Mouse (Mus musculus): ENCODE measurements around the gene Cul4a. TPM values are rescaled to one million over a fixed set of nuclear protein-coding genes. Genes with fewer than 3 reads are reported as not detected.

The Cul4a gene
- polyA plus RNA-seq, 1 experiment from 2014 or later, result 76.6 TPM

GRCm38 (mm10) chr8:13162098-13162497 lies 56.7 kb downstream of the Cul4a start:
- Histone ChIP-seq H3K27me3 (ENCODE audit: control insufficient read depth, insufficient read depth, low read length) (no peaks in the 10 kb centered on the region), H3K36me3 (ENCODE audit: control insufficient read depth, insufficient read depth, low read length) (peaks cover 9% of the 10 kb centered on the region), H3K27ac (replicated peaks; ENCODE audit: low read depth, low read length) (no peak overlapping the region), H3K9me3 (ENCODE audit: control insufficient read depth, low read length) (no peaks in the 10 kb centered on the region), H3K4me2 (ENCODE audit: low read length) (no peak overlapping the region), H3K9ac (replicated peaks; ENCODE audit: low read length) (no peak overlapping the region), H3K4me3 (replicated peaks; ENCODE audit: low read depth, low read length) (no peak overlapping the region), H3K4me1 (ENCODE audit: control insufficient read depth, insufficient read depth, low read length) (peaks cover 11% of the 10 kb centered on the region; the same call in 1 of the 2 replicates)
- 78% methylated on average over 6 of the region's 6 CpGs for WGBS
- ATAC-seq (ENCODE audit: low FRiP score, low TSS enrichment), result no peak
- DNase-seq, result no peak

GRCm38 (mm10) chr8:13163563-13163962 lies 58.1 kb downstream of the Cul4a start:
- Histone ChIP-seq H3K4me1 (ENCODE audit: control insufficient read depth, insufficient read depth, low read length) (peaks cover 11% of the 10 kb centered on the region; the same call in 1 of the 2 replicates), H3K27ac (replicated peaks; ENCODE audit: low read depth, low read length) (no peak overlapping the region), H3K27me3 (ENCODE audit: control insufficient read depth, insufficient read depth, low read length) (no peaks in the 10 kb centered on the region), H3K9ac (replicated peaks; ENCODE audit: low read length) (no peak overlapping the region), H3K9me3 (ENCODE audit: control insufficient read depth, low read length) (no peaks in the 10 kb centered on the region), H3K4me2 (ENCODE audit: low read length) (no peak overlapping the region), H3K4me3 (replicated peaks; ENCODE audit: low read depth, low read length) (no peak overlapping the region), H3K36me3 (ENCODE audit: control insufficient read depth, insufficient read depth, low read length) (peaks cover 23% of the 10 kb centered on the region)
- no peak for DNase-seq
- no peak for ATAC-seq (ENCODE audit: low FRiP score, low TSS enrichment)
- WGBS, result 87% methylated on average over 1 of the region's 1 CpGs

GRCm38 (mm10) chr8:13164361-13164760 lies 58.9 kb downstream of the Cul4a start:
- Histone ChIP-seq H3K27me3 (ENCODE audit: control insufficient read depth, insufficient read depth, low read length) (no peaks in the 10 kb centered on the region), H3K4me2 (ENCODE audit: low read length) (no peak overlapping the region), H3K9me3 (ENCODE audit: control insufficient read depth, low read length) (no peaks in the 10 kb centered on the region), H3K9ac (replicated peaks; ENCODE audit: low read length) (no peak overlapping the region), H3K27ac (replicated peaks; ENCODE audit: low read depth, low read length) (no peak overlapping the region), H3K36me3 (ENCODE audit: control insufficient read depth, insufficient read depth, low read length) (peaks cover 31% of the 10 kb centered on the region), H3K4me3 (replicated peaks; ENCODE audit: low read depth, low read length) (no peak overlapping the region), H3K4me1 (ENCODE audit: control insufficient read depth, insufficient read depth, low read length) (peaks cover 11% of the 10 kb centered on the region; the same call in 1 of the 2 replicates)
- ATAC-seq (ENCODE audit: low FRiP score, low TSS enrichment), result no peak
- WGBS, result 96% methylated on average over 5 of the region's 5 CpGs
- no peak for DNase-seq

- peaks cover 91% of the 10 kb centered on the region for H3K36me3 ChIP-seq (ENCODE audit: control insufficient read depth, insufficient read depth, low read length)
- no peak overlapping the region for H3K27ac ChIP-seq (replicated peaks; ENCODE audit: low read depth, low read length)
- ATAC-seq (ENCODE audit: low FRiP score, low TSS enrichment) (no peak), DNase-seq (no peak)
- H3K27me3 ChIP-seq (ENCODE audit: control insufficient read depth, insufficient read depth, low read length), result no peaks in the 10 kb centered on the region
- WGBS, result 80% methylated on average over 1 of the region's 1 CpGs
- H3K4me2 ChIP-seq (ENCODE audit: low read length), result no peak overlapping the region
- no peak overlapping the region for H3K9ac ChIP-seq (replicated peaks; ENCODE audit: low read length)
- H3K4me1 ChIP-seq (ENCODE audit: control insufficient read depth, insufficient read depth, low read length), result no peaks in the 10 kb centered on the region
- H3K9me3 ChIP-seq (ENCODE audit: control insufficient read depth, low read length), result no peaks in the 10 kb centered on the region
- no peak overlapping the region for H3K4me3 ChIP-seq (replicated peaks; ENCODE audit: low read depth, low read length)
These were observed 65.1 kb downstream of the Cul4a start for GRCm38 (mm10) chr8:13170510-13170909.

GRCm38 (mm10) chr8:13174305-13174704 lies 68.9 kb downstream of the Cul4a start:
- Histone ChIP-seq H3K9me3 (ENCODE audit: control insufficient read depth, low read length) (no peaks in the 10 kb centered on the region), H3K4me3 (replicated peaks; ENCODE audit: low read depth, low read length) (no peak overlapping the region), H3K27ac (replicated peaks; ENCODE audit: low read depth, low read length) (no peak overlapping the region), H3K36me3 (ENCODE audit: control insufficient read depth, insufficient read depth, low read length) (peaks cover 91% of the 10 kb centered on the region), H3K27me3 (ENCODE audit: control insufficient read depth, insufficient read depth, low read length) (no peaks in the 10 kb centered on the region), H3K9ac (replicated peaks; ENCODE audit: low read length) (no peak overlapping the region), H3K4me1 (ENCODE audit: control insufficient read depth, insufficient read depth, low read length) (no peaks in the 10 kb centered on the region), H3K4me2 (ENCODE audit: low read length) (no peak overlapping the region)
- ATAC-seq (ENCODE audit: low FRiP score, low TSS enrichment) (no peak), DNase-seq (no peak)
- WGBS, result 90% methylated on average over 4 of the region's 4 CpGs

- ATAC-seq (ENCODE audit: low FRiP score, low TSS enrichment), result no peak
- Histone ChIP-seq H3K4me1 (ENCODE audit: control insufficient read depth, insufficient read depth, low read length) (no peaks in the 10 kb centered on the region), H3K4me3 (replicated peaks; ENCODE audit: low read depth, low read length) (no peak overlapping the region), H3K9me3 (ENCODE audit: control insufficient read depth, low read length) (no peaks in the 10 kb centered on the region), H3K36me3 (ENCODE audit: control insufficient read depth, insufficient read depth, low read length) (peaks cover 86% of the 10 kb centered on the region), H3K27me3 (ENCODE audit: control insufficient read depth, insufficient read depth, low read length) (no peaks in the 10 kb centered on the region), H3K9ac (replicated peaks; ENCODE audit: low read length) (no peak overlapping the region), H3K4me2 (ENCODE audit: low read length) (no peak overlapping the region), H3K27ac (replicated peaks; ENCODE audit: low read depth, low read length) (no peak overlapping the region)
- DNase-seq, result no peak
- WGBS, result 91% methylated on average over 4 of the region's 4 CpGs
These were observed 69.4 kb downstream of the Cul4a start for GRCm38 (mm10) chr8:13174811-13175210.

- WGBS, result 93% methylated on average over 1 of the region's 1 CpGs
- no peak overlapping the region for H3K4me2 ChIP-seq (ENCODE audit: low read length)
- H3K27ac ChIP-seq (replicated peaks; ENCODE audit: low read depth, low read length), result no peak overlapping the region
- ATAC-seq (ENCODE audit: low FRiP score, low TSS enrichment) (no peak), DNase-seq (no peak)
- H3K27me3 ChIP-seq (ENCODE audit: control insufficient read depth, insufficient read depth, low read length), result no peaks in the 10 kb centered on the region
- H3K9me3 ChIP-seq (ENCODE audit: control insufficient read depth, low read length), result no peaks in the 10 kb centered on the region
- H3K9ac ChIP-seq (replicated peaks; ENCODE audit: low read length), result no peak overlapping the region
- no peaks in the 10 kb centered on the region for H3K4me1 ChIP-seq (ENCODE audit: control insufficient read depth, insufficient read depth, low read length)
- no peak overlapping the region for H3K4me3 ChIP-seq (replicated peaks; ENCODE audit: low read depth, low read length)
- H3K36me3 ChIP-seq (ENCODE audit: control insufficient read depth, insufficient read depth, low read length), result peaks cover 77% of the 10 kb centered on the region
These were observed 70.2 kb downstream of the Cul4a start for GRCm38 (mm10) chr8:13175650-13176049.

- H3K36me3 ChIP-seq (ENCODE audit: control insufficient read depth, insufficient read depth, low read length), result peaks cover 62% of the 10 kb centered on the region
- no peak for ATAC-seq (ENCODE audit: low FRiP score, low TSS enrichment)
These were observed 71.9 kb downstream of the Cul4a start for GRCm38 (mm10) chr8:13177173-13177852.

GRCm38 (mm10) chr8:13178137-13178536 lies 72.7 kb downstream of the Cul4a start:
- ATAC-seq (ENCODE audit: low FRiP score, low TSS enrichment), result no peak
- DNase-seq, result no peak
- 96% methylated on average over 5 of the region's 5 CpGs for WGBS
- Histone ChIP-seq H3K4me3 (replicated peaks; ENCODE audit: low read depth, low read length) (no peak overlapping the region), H3K9ac (replicated peaks; ENCODE audit: low read length) (no peak overlapping the region), H3K4me1 (ENCODE audit: control insufficient read depth, insufficient read depth, low read length) (no peaks in the 10 kb centered on the region), H3K9me3 (ENCODE audit: control insufficient read depth, low read length) (no peaks in the 10 kb centered on the region), H3K4me2 (ENCODE audit: low read length) (no peak overlapping the region), H3K27ac (replicated peaks; ENCODE audit: low read depth, low read length) (no peak overlapping the region), H3K36me3 (ENCODE audit: control insufficient read depth, insufficient read depth, low read length) (peaks cover 54% of the 10 kb centered on the region), H3K27me3 (ENCODE audit: control insufficient read depth, insufficient read depth, low read length) (no peaks in the 10 kb centered on the region)

More at GRCm38 (mm10) chr8:13177173-13177852, 71.9 kb downstream of the Cul4a start:
- Histone ChIP-seq H3K27me3 (ENCODE audit: control insufficient read depth, insufficient read depth, low read length) (no peaks in the 10 kb centered on the region), H3K9ac (replicated peaks; ENCODE audit: low read length) (no peak overlapping the region), H3K4me2 (ENCODE audit: low read length) (no peak overlapping the region), H3K4me1 (ENCODE audit: control insufficient read depth, insufficient read depth, low read length) (no peaks in the 10 kb centered on the region), H3K27ac (replicated peaks; ENCODE audit: low read depth, low read length) (no peak overlapping the region), H3K9me3 (ENCODE audit: control insufficient read depth, low read length) (no peaks in the 10 kb centered on the region), H3K4me3 (replicated peaks; ENCODE audit: low read depth, low read length) (no peak overlapping the region)
- 92% methylated on average over 7 of the region's 7 CpGs for WGBS
- no peak for DNase-seq

Measured in midbrain, embryonic 14.5 days (tissue).